Mouse (Mus musculus) monocyte, adult 5-6 weeks (primary cell): ENCODE results near the gene Gm20696. TPM values are rescaled to one million over a fixed set of nuclear protein-coding genes. Genes with fewer than 3 reads are reported as not detected.

Source experiments
- ATAC-seq: fragments of 153-309, 156-312 bp; replicated peaks from 2 replicates; pipeline ENCODE4 v1.8.0; 2017; ENCODE audit warnings: mild to moderate bottlenecking; ENCODE audit not compliant: low TSS enrichment, insufficient number of reproducible peaks, severe bottlenecking, poor library complexity, low FRiP score
- total RNA-seq: library from RNA; stranded (forward); fragments of 200-1000, 200-491, 200-594 nt; gene quantifications from 3 replicates; pipeline ENCODE4 v1.2.3, GENCODE M21; 2017

Gm20696 gene
- total RNA-seq, 1 experiment from 2014 or later: 12.8 TPM

GRCm38 (mm10) chr6:99669481-99670325 is 3.1 kb upstream of the Gm20696 start:
- ATAC-seq: no peak

GRCm38 (mm10) chr6:99667290-99667689 is 693 bp upstream of the Gm20696 start:
- 0 out of 2 replicates have a peak, but pooled peaks have one; percentile 37 for ATAC-seq

- ATAC-seq: no peak
Measured at GRCm38 (mm10) chr6:99665457-99666317, 910 bp downstream of the Gm20696 start.

GRCm38 (mm10) chr6:99663232-99663631 is 3.4 kb downstream of the Gm20696 start:
- no peak for ATAC-seq

- no peak for ATAC-seq
Measured at GRCm38 (mm10) chr6:99660443-99660842, 6.2 kb downstream of the Gm20696 start.

GRCm38 (mm10) chr6:99658586-99658985 is 8.0 kb downstream of the Gm20696 start:
- ATAC-seq: no peak

GRCm38 (mm10) chr6:99656088-99656487 is 10.5 kb downstream of the Gm20696 start:
- ATAC-seq: no peak

GRCm38 (mm10) chr6:99655488-99655887 is 11.1 kb downstream of the Gm20696 start:
- peak; percentile 60; the same call in 1 of the 2 replicates for ATAC-seq

GRCm38 (mm10) chr6:99654343-99654742 is 12.3 kb downstream of the Gm20696 start:
- ATAC-seq: no peak

- ATAC-seq: no peak
Measured at GRCm38 (mm10) chr6:99652341-99652740, 14.3 kb downstream of the Gm20696 start.

GRCm38 (mm10) chr6:99649307-99649706 is 17.3 kb downstream of the Gm20696 start:
- peak; percentile 67 for ATAC-seq

GRCm38 (mm10) chr6:99646344-99646743 is 20.3 kb downstream of the Gm20696 start:
- no peak for ATAC-seq

GRCm38 (mm10) chr6:99644876-99645275 is 21.7 kb downstream of the Gm20696 start:
- ATAC-seq: no peak

- ATAC-seq: no peak
Measured at GRCm38 (mm10) chr6:99644386-99644785, 22.2 kb downstream of the Gm20696 start.

GRCm38 (mm10) chr6:99643439-99644199 is 23.0 kb downstream of the Gm20696 start:
- ATAC-seq: no peak

- no peak for ATAC-seq
Measured at GRCm38 (mm10) chr6:99637456-99637855, 29.1 kb downstream of the Gm20696 start.

- ATAC-seq: no peak; the same call in 1 of the 2 replicates
Measured at GRCm38 (mm10) chr6:99636801-99637200, 29.8 kb downstream of the Gm20696 start.

- no peak for ATAC-seq
Measured at GRCm38 (mm10) chr6:99636121-99636520, 30.5 kb downstream of the Gm20696 start.
